In genomic region chr6:42323371-42324066, GRCm38 (mm10) we compare ENCODE assay signal across 8 mouse cellular contexts. TPM values are rescaled to one million over a fixed set of nuclear protein-coding genes. Genes with fewer than 3 reads are reported as not detected.
A peak's percentile ranks its signal among the peaks of the same experiment; 100 is the strongest.
DNase-seq lines count a peak whose midpoint lies in the region; ATAC-seq lines count a peak whose summit lies in the region.

No protein-coding gene starts in this region.

- no peaks in the 10 kb centered on the region for H3K9me3 ChIP-seq in intestine, embryonic 14.5 days (ENCODE audit: control insufficient read depth, low read length)
- no peaks in the 10 kb centered on the region for H3K9me3 ChIP-seq in neural tube, embryonic 14.5 days (ENCODE audit: control insufficient read depth, low read length)

- H3K4me2 ChIP-seq in intestine, embryonic 14.5 days (ENCODE audit: low read length), result peak overlapping the region; percentile 91
- peak overlapping the region; percentile 69 for H3K4me2 ChIP-seq in neural tube, embryonic 14.5 days (ENCODE audit: low read depth, low read length)

- H3K4me3 ChIP-seq in intestine, embryonic 14.5 days (ENCODE audit: low read depth, low read length), result peak overlapping the region; percentile 56
- peak overlapping the region; percentile 40 for H3K4me3 ChIP-seq in neural tube, embryonic 14.5 days (ENCODE audit: low read depth, low read length)

- 1% methylated on average over 28 of the region's 28 CpGs for WGBS in intestine, embryonic 14.5 days
- WGBS in neural tube, embryonic 14.5 days, result under 1% methylated on average over 28 of the region's 28 CpGs

- H3K36me3 ChIP-seq in intestine, embryonic 14.5 days (ENCODE audit: control insufficient read depth, insufficient read depth, low read length), result no peaks in the 10 kb centered on the region
- H3K36me3 ChIP-seq in neural tube, embryonic 14.5 days (ENCODE audit: control insufficient read depth, insufficient read depth, low read length), result peaks cover 9% of the 10 kb centered on the region; the same call in 1 of the 2 replicates

- H3K27me3 ChIP-seq in intestine, embryonic 14.5 days (replicated peaks; ENCODE audit: control insufficient read depth, insufficient read depth, low read length), result peaks cover 51% of the 10 kb centered on the region
- no peaks in the 10 kb centered on the region for H3K27me3 ChIP-seq in neural tube, embryonic 14.5 days (ENCODE audit: control insufficient read depth, insufficient read depth, low read length)

- peak; percentile 9 for DNase-seq in CD4-positive, CD25-positive, alpha-beta regulatory T cell, adult 2 months (ENCODE audit: low read depth, low spot score)
- peak; percentile 24 for DNase-seq in retina, postnatal 1 day
- DNase-seq in retina, embryonic 14.5 days (ENCODE audit: low spot score), result no peak
- peak; percentile 52 for DNase-seq in intestine, embryonic 14.5 days (ENCODE audit: low spot score)
- no peak for DNase-seq in adrenal gland, postnatal 4 days (ENCODE audit: low spot score in 2 of 2)
- DNase-seq in spleen, adult 12 weeks (ENCODE audit: low spot score), result no peak

- no peak for ATAC-seq in CD4-positive, CD25-positive, alpha-beta regulatory T cell, adult 4 months
- ATAC-seq in intestine, embryonic 14.5 days (replicated peaks; ENCODE audit: low FRiP score, low TSS enrichment, low read depth), result peak; percentile 30; the same call in 1 of the 2 replicates
- peak; percentile 48 for ATAC-seq in neural tube, embryonic 14.5 days (ENCODE audit: low read depth)

- H3K27ac ChIP-seq in intestine, embryonic 14.5 days (ENCODE audit: low read depth), result no peak overlapping the region
- peak overlapping the region; percentile 84 for H3K27ac ChIP-seq in neural tube, embryonic 14.5 days (ENCODE audit: low read depth, low read length)

- no peak overlapping the region for H3K9ac ChIP-seq in intestine, embryonic 14.5 days (ENCODE audit: low read length)
- H3K9ac ChIP-seq in neural tube, embryonic 14.5 days (replicated peaks; ENCODE audit: low read depth, low read length), result peak overlapping the region; percentile 71

- H3K4me1 ChIP-seq in intestine, embryonic 14.5 days (replicated peaks; ENCODE audit: control insufficient read depth, insufficient read depth, low read length), result peaks cover 7% of the 10 kb centered on the region; the same call in 1 of the 2 replicates
- no peaks in the 10 kb centered on the region; the same call in 1 of the 2 replicates for H3K4me1 ChIP-seq in neural tube, embryonic 14.5 days (ENCODE audit: control insufficient read depth, insufficient read depth, low read length)

RNA-seq across cellular contexts. Expression of gene Fam131b, which starts 0.9 kb away (rescaled TPM):
- polyA plus RNA-seq in CD4-positive, CD25-positive, alpha-beta regulatory T cell, adult 4 months (2017; shearing (Covaris generic)), result not detected
- polyA plus RNA-seq in intestine, embryonic 14.5 days (2014; fragmentation: Nextera tagmentation; extraction: Ambion mirVana), result 0.30 and 0.32 TPM in 2 replicates
- 6.9 and 7.1 TPM in 2 replicates for polyA plus RNA-seq in neural tube, embryonic 14.5 days (2014; fragmentation: Nextera tagmentation; extraction: Ambion mirVana)
- 1 to 10 TPM; 1.3 to 1.5 TPM for total RNA-seq in adrenal gland, postnatal 4 days (2021)

RNA-seq across cellular contexts. Expression of gene Zyx, which starts 25.9 kb away (rescaled TPM):
- polyA plus RNA-seq in CD4-positive, CD25-positive, alpha-beta regulatory T cell, adult 4 months (2017; shearing (Covaris generic)), result 10 to 100 TPM; 37.2 to 50.6 TPM
- polyA plus RNA-seq in intestine, embryonic 14.5 days (2014; fragmentation: Nextera tagmentation; extraction: Ambion mirVana), result 112 and 115 TPM in 2 replicates
- polyA plus RNA-seq in neural tube, embryonic 14.5 days (2014; fragmentation: Nextera tagmentation; extraction: Ambion mirVana), result 52.7 and 62.4 TPM in 2 replicates
- total RNA-seq in adrenal gland, postnatal 4 days (2021), result 100 to 1,000 TPM; 106 to 111 TPM

RNA-seq across cellular contexts. Expression of gene Clcn1, which starts 37.0 kb away (rescaled TPM):
- polyA plus RNA-seq in CD4-positive, CD25-positive, alpha-beta regulatory T cell, adult 4 months (2017; shearing (Covaris generic)), result not detected
- 0.12 and 0.22 TPM in 2 replicates for polyA plus RNA-seq in intestine, embryonic 14.5 days (2014; fragmentation: Nextera tagmentation; extraction: Ambion mirVana)
- polyA plus RNA-seq in neural tube, embryonic 14.5 days (2014; fragmentation: Nextera tagmentation; extraction: Ambion mirVana), result 2.2 and 2.6 TPM in 2 replicates
- total RNA-seq in adrenal gland, postnatal 4 days (2021), result 1 to 10 TPM; 1.5 to 2.6 TPM

RNA-seq across cellular contexts. Expression of gene Epha1, which starts 49.5 kb away (rescaled TPM):
- polyA plus RNA-seq in CD4-positive, CD25-positive, alpha-beta regulatory T cell, adult 4 months (2017; shearing (Covaris generic)), result 1 to 10 TPM in 1 of 2 experiments, under 1 TPM in 1; 0.98 to 1.2 TPM
- 2.5 and 2.6 TPM in 2 replicates for polyA plus RNA-seq in intestine, embryonic 14.5 days (2014; fragmentation: Nextera tagmentation; extraction: Ambion mirVana)
- polyA plus RNA-seq in neural tube, embryonic 14.5 days (2014; fragmentation: Nextera tagmentation; extraction: Ambion mirVana), result 0.15 and 0.33 TPM in 2 replicates
- total RNA-seq in adrenal gland, postnatal 4 days (2021), result 1 to 10 TPM; 3.2 to 4.9 TPM

RNA-seq across cellular contexts. Expression of gene Casp2, which starts 58.7 kb away (rescaled TPM):
- polyA plus RNA-seq in CD4-positive, CD25-positive, alpha-beta regulatory T cell, adult 4 months (2017; shearing (Covaris generic)), result 10 to 100 TPM; 46.4 to 72.8 TPM
- 53.0 and 59.5 TPM in 2 replicates for polyA plus RNA-seq in intestine, embryonic 14.5 days (2014; fragmentation: Nextera tagmentation; extraction: Ambion mirVana)
- 34.0 and 34.7 TPM in 2 replicates for polyA plus RNA-seq in neural tube, embryonic 14.5 days (2014; fragmentation: Nextera tagmentation; extraction: Ambion mirVana)
- 10 to 100 TPM; 52.4 to 61.4 TPM for total RNA-seq in adrenal gland, postnatal 4 days (2021)

Comparison
In these comparisons a context has a peak if more than half of its experiments do, and no peak if none do; other contexts are left out.
1. DNase-seq: peak in CD4-positive, CD25-positive, alpha-beta regulatory T cell, adult 2 months (single experiment), retina, postnatal 1 day (single experiment) and intestine, embryonic 14.5 days (single experiment); none in retina, embryonic 14.5 days (single experiment), adrenal gland, postnatal 4 days (0 of 2) and spleen, adult 12 weeks (single experiment).